Mouse (Mus musculus): ENCODE measurements around the gene Cavin4.

DNA sequence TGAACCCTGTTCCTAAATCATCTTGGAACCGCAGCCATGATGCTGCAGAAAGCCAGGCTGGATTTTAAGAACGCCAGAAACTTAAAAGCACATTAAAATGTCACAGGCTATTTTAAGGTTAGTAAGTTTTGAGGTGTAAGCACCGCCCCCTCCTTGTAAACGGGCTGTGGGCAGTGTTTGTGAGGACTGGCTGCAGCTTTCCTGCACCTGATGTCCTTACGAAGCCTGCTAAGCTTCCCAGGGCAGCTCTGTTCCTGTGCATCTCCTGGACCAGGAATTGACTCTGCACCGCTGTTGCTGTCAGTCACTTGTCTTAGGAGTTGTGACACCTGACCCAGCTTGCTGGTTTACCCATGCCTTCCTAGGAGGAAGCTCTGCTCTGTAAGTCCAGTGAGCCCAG, 24.8 kb downstream of the Cavin4 start:
- TF ChIP-seq CTCF (IDR thresholded peaks at IDR 0.05; ENCODE audit: control insufficient read depth, insufficient read depth, low read length) (no peak), POLR2A (IDR thresholded peaks at IDR 0.05; ENCODE audit: borderline replicate concordance, control insufficient read depth, low read depth, low read length) (no peak)
